Mouse (Mus musculus) G1E (cell line): ENCODE data around the gene Sit1.

Experiments used
- CTCF ChIP-seq: IDR thresholded peaks from 2 replicates; pipeline ENCODE4 v1.5.1; 2012; ENCODE audit warnings: low read depth, low read length, inconsistent platforms, mixed read lengths
- GATA1 ChIP-seq: IDR thresholded peaks from 2 replicates; pipeline ENCODE4 v1.6.1; 2012; ENCODE audit warnings: borderline replicate concordance, low read length, inconsistent platforms, mixed read lengths

DNA sequence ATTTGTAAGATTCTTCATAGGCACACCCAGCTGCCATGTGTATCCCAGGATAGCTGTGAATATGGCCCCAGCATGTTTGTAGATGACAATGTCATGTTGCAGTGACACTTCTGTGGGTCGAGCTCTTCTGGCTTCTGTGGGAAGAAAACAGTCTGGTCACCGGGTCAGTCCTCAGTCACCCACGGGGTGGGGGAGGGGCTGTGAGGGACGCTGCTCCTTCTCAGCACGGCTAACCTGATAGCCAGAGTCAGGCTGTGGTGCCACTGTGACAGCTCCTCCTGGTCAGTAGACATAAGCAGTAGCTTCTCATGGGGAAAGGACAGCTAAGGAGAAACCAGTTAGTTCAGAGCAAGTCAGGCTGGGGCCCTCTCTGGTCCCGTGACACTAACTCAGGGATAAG, 13.1 kb upstream of the Sit1 start:
- no peak for TF ChIP-seq CTCF
- no peak for TF ChIP-seq GATA1
